Mouse (Mus musculus): ENCODE data around the gene Zfp691. TPM values are rescaled to one million over a fixed set of nuclear protein-coding genes. Genes with fewer than 3 reads are reported as not detected.

Gene Zfp691
- total RNA-seq (2021) (10 to 100 TPM; 20.6 to 23.4 TPM), polyA plus RNA-seq (2012; rRNA removed) (20.6 and 41.2 TPM in 2 replicates)
- long read RNA-seq, transcript Zfp691-202 (2 exons, 1,588 nt) = major isoform, 5 of 7 reads
- long read RNA-seq, partial matches to known transcripts = 0 of 7 reads
- long read RNA-seq, other reads (novel, unspliced or antisense) = 1 of 7 reads

DNA sequence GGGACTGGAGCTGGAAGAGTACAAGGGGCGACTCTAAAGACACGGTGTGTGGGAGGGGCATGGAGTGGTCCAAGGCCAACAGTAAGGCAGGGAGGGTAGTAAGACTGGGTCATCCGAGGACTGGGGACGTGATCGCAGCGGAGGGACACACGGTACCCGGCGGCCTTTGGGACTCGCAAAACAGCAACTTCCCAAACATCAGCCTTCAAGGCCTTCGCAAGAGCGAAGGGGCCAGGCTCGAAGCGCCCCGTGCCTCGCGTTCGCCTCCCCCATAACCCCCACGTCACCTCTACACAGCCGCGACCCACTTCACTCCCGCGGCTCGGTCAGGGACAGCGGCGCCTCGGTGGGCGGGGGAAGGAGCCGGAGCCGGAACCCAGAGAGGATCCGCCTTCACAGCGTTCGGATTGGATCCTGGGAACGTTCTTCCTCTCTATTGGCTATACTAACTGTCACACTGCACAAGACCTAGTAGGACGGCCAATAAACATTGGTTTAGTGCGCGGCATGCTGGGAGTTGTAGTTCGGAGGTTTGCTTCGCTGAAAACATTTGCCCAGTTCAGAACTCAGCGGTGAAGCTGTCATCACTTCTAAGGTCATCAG, at the start of gene Zfp691:
Zfp691 (minus strand) TSS at position 345 of the 603 bp plus-strand sequence.
- DNase-seq = peak; percentile 93 to 96
- intact Hi-C loops (cut with DNase I) = loop anchor here (5.0 to 10.0 kb wide), 2 partner anchors 62 to 549 kb away; partner anchors contain the start of genes Cfap57 and Ebna1bp2
- Histone ChIP-seq H3K36me3 (ENCODE audit: control insufficient read depth, insufficient read depth, low read length) (no peaks in the 10 kb centered on the region), H3K27me3 (ENCODE audit: control insufficient read depth, insufficient read depth, low read length) (no peaks in the 10 kb centered on the region), H3K9ac (ENCODE audit: low read depth, low read length) (peak within 1 kb of the TSS; percentile 85), H3K4me3 (peak within 1 kb of the TSS; percentile 92), H3K79me2 (replicated peaks; ENCODE audit: control insufficient read depth, insufficient read depth, low read length) (0 out of 2 replicates have a peak, but pooled peaks cover 1% of the 10 kb centered on the region), H3K4me1 (ENCODE audit: control insufficient read depth, insufficient read depth, low read length) (peaks cover 8% of the 10 kb centered on the region), H3K27ac (peak within 1 kb of the TSS; percentile 89)
- under 1% methylated on average over 39 of the region's 40 CpGs for WGBS
- peak; percentile 90 for TF ChIP-seq POLR2A (IDR thresholded peaks at IDR 0.05; ENCODE audit: insufficient read depth, low read depth, low read length)
- no peak for TF ChIP-seq CTCF (IDR thresholded peaks at IDR 0.05)
- no peak for TF ChIP-seq EP300 (IDR thresholded peaks at IDR 0.05; ENCODE audit: insufficient read depth, low read depth, low read length)

DNA sequence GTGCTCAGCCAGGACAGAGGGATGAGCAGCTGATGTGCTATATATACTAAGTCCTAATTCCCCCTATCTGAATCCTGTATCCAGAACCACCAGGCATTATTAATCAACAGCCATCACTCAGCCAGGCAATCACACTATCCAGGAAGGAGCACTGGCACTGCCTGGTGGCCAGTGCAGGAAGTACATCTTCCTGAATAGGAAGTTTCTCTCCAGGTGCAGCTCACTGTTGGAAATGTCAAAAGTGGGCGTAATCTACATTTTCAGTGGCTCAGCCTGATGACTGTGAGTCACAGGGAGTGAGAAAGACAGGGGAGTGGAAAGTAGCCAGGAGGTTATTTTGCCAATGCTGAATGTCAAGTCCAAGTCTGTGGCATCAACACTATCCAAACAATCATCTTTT, 49.7 kb upstream of the Zfp691 start:
- 96% methylated on average over 1 of the region's 1 CpGs for WGBS
- TF ChIP-seq POLR2A (IDR thresholded peaks at IDR 0.05; ENCODE audit: insufficient read depth, low read depth, low read length) (no peak), CTCF (IDR thresholded peaks at IDR 0.05) (peak; percentile 74)

DNA sequence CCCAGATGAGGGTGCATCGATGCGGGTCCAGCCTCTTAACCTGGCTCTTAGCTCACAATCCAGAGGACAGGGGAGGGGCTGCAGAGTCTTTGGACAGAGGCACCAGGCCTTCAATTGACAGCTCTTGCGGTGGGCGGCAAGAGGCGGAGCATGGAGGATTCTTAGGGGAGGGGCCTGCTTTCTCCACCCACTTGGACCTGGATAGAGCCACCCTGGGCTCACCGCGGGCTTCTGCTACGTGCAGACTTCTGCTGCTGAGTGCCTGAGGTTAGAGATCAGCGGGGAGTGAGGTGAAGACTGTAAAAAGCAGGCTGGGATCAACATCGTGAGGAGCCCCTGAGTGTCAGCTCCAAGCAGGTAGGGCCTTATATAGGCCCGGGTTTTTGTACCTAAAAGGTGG, 44.2 kb upstream of the Zfp691 start, which contains the start of gene Tmem269:
Tmem269 (minus strand) TSS at position 49 of the 400 bp plus-strand sequence.
- Histone ChIP-seq H3K27me3 (ENCODE audit: control insufficient read depth, insufficient read depth, low read length) (no peaks in the 10 kb centered on the region), H3K27ac (no peak within 1 kb of the TSS), H3K4me3 (no peak within 1 kb of the TSS), H3K9ac (ENCODE audit: low read depth, low read length) (no peak within 1 kb of the TSS), H3K36me3 (ENCODE audit: control insufficient read depth, insufficient read depth, low read length) (no peaks in the 10 kb centered on the region), H3K79me2 (replicated peaks; ENCODE audit: control insufficient read depth, insufficient read depth, low read length) (no peaks in the 10 kb centered on the region), H3K4me1 (ENCODE audit: control insufficient read depth, insufficient read depth, low read length) (no peaks in the 10 kb centered on the region)
- intact Hi-C loops (cut with DNase I) = no loop called here
- WGBS = 24% methylated on average over 11 of the region's 11 CpGs
- TF ChIP-seq POLR2A (IDR thresholded peaks at IDR 0.05; ENCODE audit: insufficient read depth, low read depth, low read length) (no peak), EP300 (IDR thresholded peaks at IDR 0.05; ENCODE audit: insufficient read depth, low read depth, low read length) (no peak)
- DNase-seq = no peak

More for the DNA sequence above, 49.7 kb upstream of the Zfp691 start:
- Histone ChIP-seq H3K27me3 (ENCODE audit: control insufficient read depth, insufficient read depth, low read length) (no peaks in the 10 kb centered on the region), H3K9ac (ENCODE audit: low read depth, low read length) (no peak overlapping the region), H3K4me3 (no peak overlapping the region), H3K27ac (no peak overlapping the region), H3K4me1 (ENCODE audit: control insufficient read depth, insufficient read depth, low read length) (no peaks in the 10 kb centered on the region), H3K79me2 (replicated peaks; ENCODE audit: control insufficient read depth, insufficient read depth, low read length) (no peaks in the 10 kb centered on the region), H3K36me3 (ENCODE audit: control insufficient read depth, insufficient read depth, low read length) (no peaks in the 10 kb centered on the region)
- DNase-seq = no peak
- intact Hi-C loops (cut with DNase I) = no loop called here

DNA sequence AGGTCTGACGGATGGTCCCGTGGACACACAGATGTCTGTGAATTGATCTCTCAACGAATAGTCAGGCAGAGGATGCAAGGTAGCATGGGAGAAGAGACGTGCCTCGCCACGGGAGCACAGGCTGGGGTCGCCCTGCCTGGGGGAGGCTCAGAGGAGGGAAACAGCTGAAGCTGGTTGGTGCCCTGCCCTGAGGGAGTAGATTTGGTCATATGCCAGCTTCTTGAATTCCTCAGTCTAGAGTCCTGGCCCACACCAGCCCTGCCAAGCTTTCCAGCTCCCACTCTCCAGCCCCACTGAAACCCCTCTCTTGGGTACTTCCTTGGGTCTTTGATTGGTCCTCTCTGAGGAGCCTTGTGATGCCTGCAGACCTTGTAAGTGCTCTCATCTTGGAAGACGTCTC, 42.7 kb upstream of the Zfp691 start:
- WGBS = 56% methylated on average over 8 of the region's 8 CpGs
- intact Hi-C loops (cut with DNase I) = no loop called here
- no peak overlapping the region for H3K4me3 ChIP-seq
- DNase-seq = no peak
- no peak overlapping the region for H3K9ac ChIP-seq (ENCODE audit: low read depth, low read length)
- no peaks in the 10 kb centered on the region for H3K79me2 ChIP-seq (replicated peaks; ENCODE audit: control insufficient read depth, insufficient read depth, low read length)
- no peaks in the 10 kb centered on the region for H3K36me3 ChIP-seq (ENCODE audit: control insufficient read depth, insufficient read depth, low read length)
- TF ChIP-seq CTCF (IDR thresholded peaks at IDR 0.05) = no peak
- TF ChIP-seq POLR2A (IDR thresholded peaks at IDR 0.05; ENCODE audit: insufficient read depth, low read depth, low read length) = no peak
- TF ChIP-seq EP300 (IDR thresholded peaks at IDR 0.05; ENCODE audit: insufficient read depth, low read depth, low read length) = no peak
- no peaks in the 10 kb centered on the region for H3K4me1 ChIP-seq (ENCODE audit: control insufficient read depth, insufficient read depth, low read length)
- no peak overlapping the region for H3K27ac ChIP-seq
- no peaks in the 10 kb centered on the region for H3K27me3 ChIP-seq (ENCODE audit: control insufficient read depth, insufficient read depth, low read length)

DNA sequence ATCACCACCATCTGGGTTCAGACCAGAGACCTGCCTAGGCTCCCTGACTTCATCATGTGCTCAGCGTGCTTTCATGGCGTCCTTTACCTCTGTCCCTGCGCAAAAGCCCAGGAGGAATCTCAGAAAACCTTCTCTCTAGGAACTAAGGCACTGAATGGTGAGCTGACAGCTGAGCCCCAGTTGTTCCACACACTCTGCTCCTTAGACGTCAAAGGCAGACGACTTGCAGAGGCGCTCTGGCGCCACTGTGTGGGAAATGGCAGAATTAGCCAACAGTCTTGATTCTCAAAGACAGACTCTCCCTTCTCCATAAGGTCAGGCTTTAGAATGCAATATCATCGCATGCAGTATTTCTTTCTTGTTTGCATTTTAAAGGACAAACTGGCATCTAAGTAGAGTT, 30.7 kb upstream of the Zfp691 start:
- H3K36me3 ChIP-seq (ENCODE audit: control insufficient read depth, insufficient read depth, low read length) = no peaks in the 10 kb centered on the region
- H3K79me2 ChIP-seq (replicated peaks; ENCODE audit: control insufficient read depth, insufficient read depth, low read length) = no peaks in the 10 kb centered on the region
- TF ChIP-seq CTCF (IDR thresholded peaks at IDR 0.05) (peak; percentile 92), POLR2A (IDR thresholded peaks at IDR 0.05; ENCODE audit: insufficient read depth, low read depth, low read length) (no peak), EP300 (IDR thresholded peaks at IDR 0.05; ENCODE audit: insufficient read depth, low read depth, low read length) (0 out of 2 replicates have a peak, but pooled peaks have one; percentile 62)
- no peaks in the 10 kb centered on the region for H3K27me3 ChIP-seq (ENCODE audit: control insufficient read depth, insufficient read depth, low read length)
- H3K9ac ChIP-seq (ENCODE audit: low read depth, low read length) = no peak overlapping the region
- intact Hi-C loops (cut with DNase I) = loop anchor here (1.0 to 2.0 kb wide), 2 partner anchors 48 to 199 kb away; no protein-coding TSS in a partner anchor
- no peak overlapping the region for H3K4me3 ChIP-seq
- WGBS = 17% methylated on average over 8 of the region's 8 CpGs
- peak; percentile 42 to 65 for DNase-seq
- no peaks in the 10 kb centered on the region for H3K4me1 ChIP-seq (ENCODE audit: control insufficient read depth, insufficient read depth, low read length)
- no peak overlapping the region for H3K27ac ChIP-seq

DNA sequence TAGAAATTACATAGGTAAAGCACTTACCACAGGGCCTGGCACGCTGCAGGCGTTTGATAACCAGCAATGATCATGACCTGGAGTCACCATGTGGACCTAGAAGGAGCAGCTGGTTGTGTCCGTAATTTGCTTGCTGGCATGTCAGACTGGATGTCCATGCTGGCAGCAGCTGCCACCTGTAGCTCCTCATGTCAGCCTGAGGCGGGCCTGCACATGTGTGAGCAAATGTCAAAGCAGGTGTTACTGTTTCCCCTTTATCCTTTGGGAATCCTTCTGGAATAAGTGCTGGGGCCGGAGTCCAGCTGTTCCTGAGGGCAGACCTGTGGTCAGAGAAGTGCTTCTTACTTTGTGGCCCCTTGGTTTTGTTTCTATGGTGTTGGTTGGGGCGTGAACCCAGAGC, 24.1 kb upstream of the Zfp691 start:
- no peak for DNase-seq
- 86% methylated on average over 6 of the region's 6 CpGs for WGBS
- Histone ChIP-seq H3K9ac (ENCODE audit: low read depth, low read length) (no peak overlapping the region), H3K36me3 (ENCODE audit: control insufficient read depth, insufficient read depth, low read length) (no peaks in the 10 kb centered on the region), H3K79me2 (replicated peaks; ENCODE audit: control insufficient read depth, insufficient read depth, low read length) (no peaks in the 10 kb centered on the region), H3K4me3 (no peak overlapping the region), H3K4me1 (ENCODE audit: control insufficient read depth, insufficient read depth, low read length) (no peaks in the 10 kb centered on the region; the same call in 1 of the 2 replicates), H3K27ac (no peak overlapping the region), H3K27me3 (ENCODE audit: control insufficient read depth, insufficient read depth, low read length) (no peaks in the 10 kb centered on the region)
- intact Hi-C loops (cut with DNase I) = no loop called here
- TF ChIP-seq EP300 (IDR thresholded peaks at IDR 0.05; ENCODE audit: insufficient read depth, low read depth, low read length) (no peak), CTCF (IDR thresholded peaks at IDR 0.05) (no peak), POLR2A (IDR thresholded peaks at IDR 0.05; ENCODE audit: insufficient read depth, low read depth, low read length) (no peak)
